Mouse (Mus musculus): ENCODE measurements around the gene Phldb1.
A peak's percentile ranks its signal among the peaks of the same experiment; 100 is the strongest.

The Phldb1 gene

GRCm38 (mm10) chr9:44726431-44727146 lies 8.4 kb downstream of the Phldb1 start:
- no peak for DNase-seq (ENCODE audit: low spot score)

GRCm38 (mm10) chr9:44724665-44725064 lies 10.3 kb downstream of the Phldb1 start:
- no peak for DNase-seq (ENCODE audit: low spot score)

GRCm38 (mm10) chr9:44724223-44724622 lies 10.8 kb downstream of the Phldb1 start:
- DNase-seq (ENCODE audit: low spot score), result peak; percentile 77

- no peak for DNase-seq (ENCODE audit: low spot score)
Measured at GRCm38 (mm10) chr9:44723521-44724041, 11.4 kb downstream of the Phldb1 start.

GRCm38 (mm10) chr9:44723008-44723407 lies 12.0 kb downstream of the Phldb1 start:
- peak; percentile 45 for DNase-seq (ENCODE audit: low spot score)

GRCm38 (mm10) chr9:44722575-44722974 lies 12.4 kb downstream of the Phldb1 start:
- DNase-seq (ENCODE audit: low spot score), result no peak

- no peak for DNase-seq (ENCODE audit: low spot score)
Measured at GRCm38 (mm10) chr9:44721877-44722186, 13.2 kb downstream of the Phldb1 start.

- peak; percentile 92 for DNase-seq (ENCODE audit: low spot score)
Measured at GRCm38 (mm10) chr9:44721154-44721876, 13.7 kb downstream of the Phldb1 start.

GRCm38 (mm10) chr9:44720358-44721153 lies 14.4 kb downstream of the Phldb1 start:
- DNase-seq (ENCODE audit: low spot score), result no peak

GRCm38 (mm10) chr9:44719632-44720357 lies 15.2 kb downstream of the Phldb1 start:
- DNase-seq (ENCODE audit: low spot score), result no peak

GRCm38 (mm10) chr9:44718937-44719631 lies 15.9 kb downstream of the Phldb1 start:
- peak; percentile 40 for DNase-seq (ENCODE audit: low spot score)

GRCm38 (mm10) chr9:44717822-44718242 lies 17.2 kb downstream of the Phldb1 start:
- no peak for DNase-seq (ENCODE audit: low spot score)

- no peak for DNase-seq (ENCODE audit: low spot score)
Measured at GRCm38 (mm10) chr9:44716997-44717821, 17.8 kb downstream of the Phldb1 start.

GRCm38 (mm10) chr9:44715705-44716362 lies 19.2 kb downstream of the Phldb1 start:
- DNase-seq (ENCODE audit: low spot score), result no peak

GRCm38 (mm10) chr9:44715109-44715508 lies 19.9 kb downstream of the Phldb1 start:
- no peak for DNase-seq (ENCODE audit: low spot score)

- no peak for DNase-seq (ENCODE audit: low spot score)
Measured at GRCm38 (mm10) chr9:44713574-44713973, 21.4 kb downstream of the Phldb1 start.

GRCm38 (mm10) chr9:44713080-44713479 lies 21.9 kb downstream of the Phldb1 start:
- DNase-seq (ENCODE audit: low spot score), result peak; percentile 83

GRCm38 (mm10) chr9:44711602-44712001 lies 23.4 kb downstream of the Phldb1 start:
- no peak for DNase-seq (ENCODE audit: low spot score)

GRCm38 (mm10) chr9:44710213-44710612 lies 24.8 kb downstream of the Phldb1 start:
- DNase-seq (ENCODE audit: low spot score), result no peak

GRCm38 (mm10) chr9:44709600-44709999 lies 25.4 kb downstream of the Phldb1 start:
- peak; percentile 48 for DNase-seq (ENCODE audit: low spot score)

All from urinary bladder, postnatal 14 days (tissue).